Mouse (Mus musculus): ENCODE measurements around the gene Fbxl15. TPM values are rescaled to one million over a fixed set of nuclear protein-coding genes. Genes with fewer than 3 reads are reported as not detected.
A peak's percentile ranks its signal among the peaks of the same experiment; 100 is the strongest.

Fbxl15 gene
- 1 to 10 TPM; 6.5 to 6.9 TPM for total RNA-seq (2021)
- long read RNA-seq, experiment 1, transcript Fbxl15-201 (4 exons, 1,348 nt), result major isoform, 8 of 13 reads
- long read RNA-seq, experiment 1, partial matches to known transcripts, result 4 of 13 reads
- long read RNA-seq, experiment 1, other reads (novel, unspliced or antisense), result 1 of 13 reads
- long read RNA-seq, experiment 2, partial matches to known transcripts, result 0 of 3 reads
- long read RNA-seq, experiment 2, other reads (novel, unspliced or antisense), result 2 of 3 reads

- DNase-seq, result peak; percentile 95 to 96
Measured at GRCm38 (mm10) chr19:46328081-46329030, at the start of gene Fbxl15. Gene Fbxl15 (plus strand): TSS chr19:46328184.

- DNase-seq, result no peak
Measured at GRCm38 (mm10) chr19:46282081-46282849, 45.7 kb upstream of the Fbxl15 start.

GRCm38 (mm10) chr19:46284686-46285085, 43.3 kb upstream of the Fbxl15 start:
- no peak for DNase-seq

GRCm38 (mm10) chr19:46285631-46286030, 42.4 kb upstream of the Fbxl15 start:
- DNase-seq, result no peak

DNA sequence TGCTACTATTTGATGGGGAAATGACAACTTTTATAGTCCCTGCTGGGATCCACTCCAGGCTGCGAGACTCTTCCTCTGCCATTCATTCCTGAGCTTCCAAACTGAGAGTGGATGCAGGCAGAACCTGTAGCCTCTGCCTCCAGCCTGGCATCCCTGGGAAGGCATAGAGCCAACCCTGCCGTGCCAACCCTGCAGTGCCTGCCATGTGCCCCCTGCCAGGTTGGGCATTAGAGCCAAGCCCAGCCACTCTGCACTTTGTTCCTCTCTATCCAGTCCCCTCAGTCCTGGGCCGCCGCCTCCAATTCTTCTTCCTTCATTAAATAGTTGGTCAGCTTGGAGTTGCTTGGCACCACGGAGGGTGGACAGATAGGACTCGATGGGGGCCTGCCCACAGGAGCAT, 41.9 kb upstream of the Fbxl15 start:
- peak; percentile 34 to 51 for DNase-seq

- no peak for DNase-seq
Measured at GRCm38 (mm10) chr19:46286926-46287325, 41.1 kb upstream of the Fbxl15 start.

DNA sequence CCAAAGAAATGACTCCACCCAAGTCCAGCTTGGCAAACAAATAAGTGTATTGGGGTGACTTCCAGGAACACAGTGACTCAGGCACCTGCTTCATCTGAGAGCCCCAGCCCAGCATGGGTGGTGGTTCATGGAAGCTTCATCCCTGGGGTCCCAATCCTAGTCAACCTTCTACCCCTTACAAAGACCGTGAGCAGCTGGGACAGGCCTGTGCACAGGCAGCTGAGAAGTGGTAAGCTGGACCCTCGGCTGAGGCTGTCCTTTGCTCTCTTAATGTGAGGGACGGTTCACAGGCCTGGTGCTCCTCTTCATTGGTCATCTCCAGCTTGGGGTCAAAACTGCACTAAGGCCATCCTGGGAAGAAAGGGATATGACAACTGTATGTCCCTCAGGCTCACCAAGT, 40.4 kb upstream of the Fbxl15 start:
- no peak for DNase-seq

- DNase-seq, result no peak
Measured at GRCm38 (mm10) chr19:46290535-46291105, 37.4 kb upstream of the Fbxl15 start.

GRCm38 (mm10) chr19:46296938-46297337, 31.0 kb upstream of the Fbxl15 start:
- no peak for DNase-seq

- DNase-seq, result no peak
Measured at GRCm38 (mm10) chr19:46300294-46301045, 27.5 kb upstream of the Fbxl15 start.

- DNase-seq, result no peak
Measured at GRCm38 (mm10) chr19:46302551-46302950, 25.4 kb upstream of the Fbxl15 start.

DNA sequence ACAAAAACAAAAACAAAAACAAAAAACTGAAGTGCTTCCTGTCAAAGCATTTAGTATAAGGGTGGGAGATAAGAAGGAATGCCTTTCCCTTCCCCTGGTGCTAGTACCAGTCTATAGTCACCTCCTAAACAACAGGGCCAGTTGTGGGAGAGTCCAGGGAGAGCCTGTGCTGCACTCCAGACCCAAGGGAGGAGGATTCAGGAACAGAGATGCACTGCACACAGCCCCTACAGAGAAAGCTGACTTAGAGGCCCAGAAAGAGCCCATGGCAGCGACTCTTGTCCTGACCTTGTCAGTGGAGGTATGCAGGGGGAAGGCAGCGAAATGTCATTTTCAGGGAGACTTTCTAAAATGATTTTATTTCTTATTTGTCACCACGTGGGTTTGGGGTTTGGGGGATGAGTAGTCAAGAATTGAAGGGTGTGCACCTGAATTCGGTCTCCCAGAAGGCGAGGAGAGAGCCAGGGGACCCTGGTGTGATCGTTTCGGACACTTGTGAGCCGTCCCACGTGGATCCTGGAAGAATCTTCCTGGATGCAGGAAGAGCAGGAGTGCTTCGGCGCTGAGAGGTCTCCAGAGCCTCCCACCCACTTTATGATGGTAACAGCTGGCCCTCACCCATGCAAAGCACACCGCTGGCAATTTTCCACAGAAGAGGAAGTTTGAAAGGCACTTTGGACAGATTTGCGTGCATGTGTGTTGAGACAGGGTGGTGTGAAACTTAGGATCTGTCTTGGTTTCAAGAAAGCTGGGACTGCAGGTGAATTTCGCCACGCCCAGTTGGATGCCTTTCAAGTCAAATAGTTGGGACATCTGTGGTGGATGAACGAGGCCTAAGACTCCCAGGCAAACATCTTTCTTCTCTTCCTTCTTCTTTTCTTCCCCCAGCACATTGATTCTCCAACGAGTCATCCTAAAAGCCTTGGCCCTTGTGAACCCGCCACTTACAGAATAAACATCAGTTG, 24.5 kb upstream of the Fbxl15 start:
- DNase-seq, result no peak

DNA sequence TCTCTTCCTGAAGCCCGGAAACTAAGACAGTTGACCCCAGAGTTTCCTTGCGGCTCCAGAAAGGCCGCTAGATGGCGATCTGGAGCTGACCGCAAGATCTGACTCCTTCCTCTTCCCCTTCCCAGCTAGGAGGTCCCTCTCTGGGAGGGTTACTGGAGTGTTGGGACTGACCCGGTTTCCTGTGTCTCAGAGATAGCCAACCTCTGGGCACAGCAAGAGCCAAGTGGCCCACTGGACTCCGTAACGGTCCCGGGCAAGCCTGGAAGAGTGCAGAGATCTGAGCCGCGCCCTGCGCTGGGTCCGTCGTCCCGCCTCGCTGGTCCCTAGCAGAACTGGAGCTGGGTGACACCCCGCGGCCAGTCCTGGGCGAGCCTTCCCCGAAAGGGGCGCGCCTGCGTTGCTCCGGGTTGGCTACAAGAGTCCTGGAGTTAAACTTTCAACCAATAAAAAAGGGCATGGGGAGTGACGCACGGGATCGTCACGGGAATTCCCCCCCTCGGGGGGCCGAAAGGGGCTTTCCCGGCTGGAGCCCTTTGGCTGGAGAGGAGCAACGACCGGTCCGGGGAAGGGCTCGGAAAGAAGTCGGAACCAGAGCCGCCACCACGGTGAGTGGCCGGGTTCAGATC, 23.7 kb upstream of the Fbxl15 start, which contains the start of gene Nfkb2:
TSS of gene Nfkb2 (plus strand) at position 105 of the 626 bp plus-strand sequence.
- DNase-seq, result peak; percentile 96 to 99

GRCm38 (mm10) chr19:46304908-46305333, 23.1 kb upstream of the Fbxl15 start:
- no peak for DNase-seq

DNA sequence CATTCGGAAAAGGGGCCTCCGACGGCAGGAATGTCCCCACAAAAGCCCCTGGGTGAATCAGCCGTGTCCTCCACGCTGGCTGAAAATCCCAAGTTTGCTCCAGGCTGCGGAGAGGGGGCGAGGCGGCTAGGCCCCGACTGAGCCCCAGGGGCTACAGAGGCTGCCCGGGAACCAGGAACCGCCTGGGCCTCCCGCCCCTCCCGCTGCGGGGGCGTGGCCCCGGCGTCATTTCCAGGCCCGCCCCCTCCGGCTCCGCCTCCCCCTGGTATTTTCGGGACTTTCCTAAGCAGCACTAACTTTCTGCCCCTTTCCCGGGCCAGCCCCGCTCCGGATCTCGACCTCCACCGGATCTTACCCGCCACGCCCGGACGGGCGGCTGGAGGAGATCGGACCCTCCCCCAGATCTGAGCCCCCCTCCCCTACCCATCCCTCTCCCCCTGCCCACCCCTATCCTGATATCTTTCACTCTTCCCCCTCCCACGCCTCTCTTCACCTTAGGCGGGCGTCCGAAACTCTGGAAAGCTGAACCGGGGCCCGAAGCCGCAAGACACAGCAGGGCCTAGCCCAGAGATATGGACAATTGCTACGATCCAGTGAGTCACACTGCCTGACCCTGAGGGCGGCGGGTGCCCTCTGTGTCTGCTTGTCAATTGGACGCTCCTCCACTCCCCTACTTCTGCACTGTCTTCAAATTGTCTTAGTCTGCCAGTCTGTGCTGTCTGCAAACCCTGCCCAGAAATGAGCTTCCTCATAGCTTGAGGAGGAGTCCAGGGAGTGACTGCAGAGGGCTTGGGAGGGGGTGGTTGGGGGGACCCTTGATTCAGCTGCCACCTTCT, 22.3 kb upstream of the Fbxl15 start:
- peak; percentile 92 to 94 for DNase-seq

- DNase-seq, result no peak
Measured at GRCm38 (mm10) chr19:46306268-46306610, 21.7 kb upstream of the Fbxl15 start.

DNA sequence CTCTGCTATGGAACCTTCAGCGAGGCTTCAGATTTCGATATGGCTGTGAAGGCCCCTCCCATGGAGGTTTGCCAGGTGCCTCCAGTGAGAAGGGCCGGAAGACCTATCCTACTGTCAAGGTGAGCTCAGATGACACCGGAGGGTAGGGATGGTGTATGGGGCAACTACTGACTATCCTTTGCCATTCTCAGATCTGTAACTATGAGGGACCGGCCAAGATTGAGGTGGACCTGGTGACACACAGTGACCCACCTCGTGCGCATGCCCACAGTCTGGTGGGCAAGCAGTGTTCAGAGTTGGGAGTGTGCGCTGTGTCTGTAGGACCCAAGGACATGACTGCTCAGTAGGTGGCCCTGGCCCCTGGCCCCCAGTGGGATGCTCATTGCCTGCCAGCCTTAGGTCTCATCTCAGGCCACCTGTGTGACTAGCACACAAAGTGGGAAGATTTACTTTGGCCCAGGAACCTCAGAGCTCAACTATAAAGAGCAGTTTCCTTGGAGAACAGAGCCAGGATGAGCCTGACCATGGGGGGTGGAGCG, 21.2 kb upstream of the Fbxl15 start:
- DNase-seq, result no peak

DNA sequence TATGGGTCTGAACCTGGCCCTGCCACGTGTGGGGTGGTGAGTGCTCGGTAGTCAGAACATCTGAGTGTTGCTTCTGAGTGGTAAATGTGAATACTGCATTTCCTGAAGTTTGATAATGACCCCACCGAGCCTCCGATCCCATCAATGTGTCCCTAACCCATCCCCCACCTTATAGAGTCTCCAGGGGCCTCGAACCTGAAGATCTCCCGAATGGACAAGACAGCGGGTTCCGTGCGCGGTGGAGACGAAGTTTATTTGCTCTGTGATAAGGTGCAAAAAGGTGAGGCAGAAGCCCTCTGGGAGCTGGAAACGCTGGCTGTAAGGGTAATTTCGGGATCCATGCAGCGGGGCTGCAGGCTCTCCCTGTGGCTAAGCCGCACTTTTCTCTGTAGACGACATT, 20.2 kb upstream of the Fbxl15 start:
- no peak for DNase-seq
